Mouse (Mus musculus) small intestine, adult 2 months (tissue): ENCODE measurements around the gene March6. TPM values are rescaled to one million over a fixed set of nuclear protein-coding genes. Genes with fewer than 3 reads are reported as not detected.

Experiments
- H3K27ac ChIP-seq: fragments of 200-500 bp; 2 replicates; pipeline ENCODE4 v1.5.1; 2012; ENCODE audit warnings: low read depth, low read length, control low read depth, inconsistent platforms; ENCODE audit not compliant: insufficient read depth
- H3K27me3 ChIP-seq: fragments of 200-500 bp; 2 replicates; pipeline ENCODE4 v1.6.1; 2012; ENCODE audit warnings: mild to moderate bottlenecking, moderate library complexity, low read length, inconsistent platforms; ENCODE audit not compliant: control insufficient read depth, insufficient read depth
- H3K36me3 ChIP-seq: fragments of 200-500 bp; 2 replicates; pipeline ENCODE4 v1.6.1; 2012; ENCODE audit warnings: mild to moderate bottlenecking, low read length, control low read depth, inconsistent platforms; ENCODE audit not compliant: control insufficient read depth, insufficient read depth
- H3K4me1 ChIP-seq: fragments of 200-500 bp; 2 replicates; pipeline ENCODE4 v1.6.1; 2012; ENCODE audit warnings: low read length, inconsistent platforms, mixed read lengths; ENCODE audit not compliant: control insufficient read depth, insufficient read depth, insufficient read length
- H3K4me3 ChIP-seq: fragments of 200-500 bp; 2 replicates; pipeline ENCODE4 v1.5.1; 2012; ENCODE audit warnings: low read depth, mild to moderate bottlenecking, control low read depth, inconsistent platforms, low read length, moderate library complexity
- CTCF ChIP-seq: fragments of 200-500 bp; IDR thresholded peaks from 2 replicates; pipeline ENCODE4 v1.5.1; 2012; ENCODE audit warnings: low read depth, mild to moderate bottlenecking, control low read depth, inconsistent platforms, low read length, moderate library complexity, mixed read lengths; ENCODE audit not compliant: insufficient replicate concordance, insufficient read length; ENCODE audit errors: extremely low read depth
- POLR2A ChIP-seq: fragments of 200-500 bp; IDR thresholded peaks from 2 replicates; pipeline ENCODE4 v1.6.1; 2012; ENCODE audit warnings: low read depth, mild to moderate bottlenecking, control low read depth, inconsistent platforms, low read length, moderate library complexity
- WGBS: fragments of 180-500 bp; shearing (Covaris S2); methylation state at CpG from one replicate; pipeline ENCODE4 v1.1.7; 2018; 5-methylcytosine and 5-hydroxymethylcytosine counted together
- polyA plus RNA-seq: library from polyadenylated mRNA; depleted of rRNA; stranded (reverse); fragments of >200 nt; gene quantifications from 2 replicates; pipeline ENCODE4 v1.2.3, GENCODE M21; 2012

March6 gene
- polyA plus RNA-seq, 1 experiment, result 18.1 TPM

DNA sequence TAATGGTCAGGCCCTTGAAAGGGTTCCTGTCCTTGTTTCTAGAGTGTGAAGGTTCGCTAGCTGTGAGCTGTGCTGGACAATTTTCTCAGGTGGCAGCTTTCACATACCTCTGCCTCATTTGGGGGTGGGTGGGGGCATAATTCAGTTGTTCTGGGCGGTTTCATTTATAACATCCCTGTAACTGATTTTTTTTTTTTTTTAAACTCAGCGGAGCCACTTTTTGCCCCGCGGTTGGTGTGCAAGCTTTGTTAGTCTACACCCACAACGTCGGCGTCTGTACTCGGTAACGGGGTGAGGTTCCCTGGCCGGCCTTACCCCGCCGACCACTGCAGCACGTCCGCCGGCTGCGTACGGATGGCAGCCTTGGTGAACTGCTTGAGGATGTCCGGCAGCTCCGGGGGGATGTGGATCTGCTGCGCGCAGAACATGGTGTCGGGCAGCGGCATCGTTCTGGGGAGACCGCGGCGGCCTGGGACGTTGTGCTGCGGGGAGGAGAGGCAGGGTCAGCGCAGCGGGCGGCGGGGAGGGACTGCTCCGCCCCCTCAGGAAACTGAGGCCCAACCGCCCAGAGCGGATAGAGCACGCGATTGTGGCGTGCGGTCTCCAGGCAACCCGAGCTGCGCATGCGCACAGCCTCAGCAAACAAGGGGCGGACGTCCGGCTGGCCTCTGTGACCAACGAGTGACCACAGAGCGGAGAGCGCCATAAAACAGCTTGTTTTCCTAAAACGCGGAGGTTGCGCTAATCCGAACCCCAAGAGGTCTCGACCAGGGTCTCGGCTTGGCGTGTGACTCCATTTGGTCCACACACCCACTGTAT is 77.5 kb downstream of the March6 start, which contains the start of gene Ropn1l:
Gene Ropn1l, minus strand, starts transcription at position 640 of the 819 bp plus-strand sequence.
- Histone ChIP-seq H3K4me1 (peaks cover 4% of the 10 kb centered on the region; the same call in 1 of the 2 replicates), H3K27ac (peak within 1 kb of the TSS; percentile 9; the same call in 1 of the 2 replicates), H3K36me3 (peaks cover 9% of the 10 kb centered on the region), H3K27me3 (no peaks in the 10 kb centered on the region), H3K4me3 (peak within 1 kb of the TSS; percentile 81)
- peak; percentile 52 for TF ChIP-seq POLR2A
- TF ChIP-seq CTCF, result no peak
- 1% methylated on average over 57 of the region's 57 CpGs for WGBS

GRCm38 (mm10) chr15:31452336-31453097 is 78.3 kb downstream of the March6 start:
- H3K27ac ChIP-seq, result no peak overlapping the region
- peaks cover 4% of the 10 kb centered on the region; the same call in 1 of the 2 replicates for H3K4me1 ChIP-seq
- peaks cover 4% of the 10 kb centered on the region for H3K36me3 ChIP-seq
- no peaks in the 10 kb centered on the region for H3K27me3 ChIP-seq
- no peak overlapping the region; the same call in 1 of the 2 replicates for H3K4me3 ChIP-seq
- no peak for TF ChIP-seq POLR2A
- no peak for TF ChIP-seq CTCF
- WGBS, result 29% methylated on average over 18 of the region's 18 CpGs

DNA sequence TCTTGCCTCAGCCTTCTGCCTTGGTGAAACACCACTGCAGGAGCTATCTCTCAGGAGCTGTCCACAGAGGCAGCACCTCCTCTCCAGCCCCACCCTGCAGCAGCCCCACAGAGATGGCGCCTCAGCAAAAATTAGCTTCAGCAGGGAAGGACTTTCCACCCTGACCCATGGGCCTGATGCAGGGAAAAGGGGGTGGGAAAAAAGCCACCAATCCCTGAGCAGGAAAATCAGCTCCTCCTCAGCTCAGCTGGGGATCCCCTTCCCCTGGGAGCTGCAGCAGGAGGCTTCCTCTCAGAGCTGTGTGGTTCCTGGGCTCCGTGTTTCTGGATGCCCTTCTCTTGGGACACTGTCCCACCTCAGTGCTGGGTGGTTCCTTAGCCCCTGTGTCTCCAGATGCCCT is 81.1 kb downstream of the March6 start:
- Histone ChIP-seq H3K4me3 (no peak overlapping the region), H3K4me1 (0 out of 2 replicates have a peak, but pooled peaks cover 2% of the 10 kb centered on the region), H3K36me3 (no peaks in the 10 kb centered on the region), H3K27me3 (no peaks in the 10 kb centered on the region), H3K27ac (no peak overlapping the region)
- 20% methylated on average over 2 of the region's 2 CpGs for WGBS
- TF ChIP-seq POLR2A, result no peak
- TF ChIP-seq CTCF, result no peak

GRCm38 (mm10) chr15:31447121-31447520 is 83.7 kb downstream of the March6 start:
- WGBS, result 40% methylated on average over 7 of the region's 7 CpGs
- no peak overlapping the region for H3K27ac ChIP-seq
- H3K4me1 ChIP-seq, result no peaks in the 10 kb centered on the region
- H3K27me3 ChIP-seq, result no peaks in the 10 kb centered on the region
- no peak overlapping the region for H3K4me3 ChIP-seq
- TF ChIP-seq CTCF (no peak), POLR2A (no peak)
- no peaks in the 10 kb centered on the region for H3K36me3 ChIP-seq

- H3K36me3 ChIP-seq, result no peaks in the 10 kb centered on the region
Observed at GRCm38 (mm10) chr15:31442698-31443097, 88.2 kb downstream of the March6 start.

GRCm38 (mm10) chr15:31441996-31442395 is 88.9 kb downstream of the March6 start:
- 55% methylated on average over 6 of the region's 6 CpGs for WGBS
- no peaks in the 10 kb centered on the region for H3K4me1 ChIP-seq
- no peak overlapping the region for H3K27ac ChIP-seq
- TF ChIP-seq CTCF, result no peak
- no peak for TF ChIP-seq POLR2A
- H3K27me3 ChIP-seq, result no peaks in the 10 kb centered on the region
- no peak overlapping the region for H3K4me3 ChIP-seq
- H3K36me3 ChIP-seq, result no peaks in the 10 kb centered on the region

More at GRCm38 (mm10) chr15:31442698-31443097, 88.2 kb downstream of the March6 start:
- no peak for TF ChIP-seq POLR2A
- no peak for TF ChIP-seq CTCF
- Histone ChIP-seq H3K27ac (no peak overlapping the region), H3K27me3 (no peaks in the 10 kb centered on the region), H3K4me3 (no peak overlapping the region), H3K4me1 (no peaks in the 10 kb centered on the region)
- WGBS, result 86% methylated on average over 4 of the region's 4 CpGs

GRCm38 (mm10) chr15:31436811-31437210 is 94.0 kb downstream of the March6 start:
- Histone ChIP-seq H3K4me1 (no peaks in the 10 kb centered on the region), H3K36me3 (no peaks in the 10 kb centered on the region), H3K27ac (no peak overlapping the region), H3K27me3 (no peaks in the 10 kb centered on the region), H3K4me3 (no peak overlapping the region)
- WGBS, result 72% methylated on average over 2 of the region's 2 CpGs
- TF ChIP-seq CTCF (no peak), POLR2A (no peak)
